Mouse (Mus musculus) heart, postnatal 14 days (tissue): ENCODE measurements around the gene Alcam. TPM values are rescaled to one million over a fixed set of nuclear protein-coding genes. Genes with fewer than 3 reads are reported as not detected.

Experiments
- DNase-seq, 2 experiments: peaks; one replicate each; pipeline ENCODE4 v3.0.0; 2021 to 2022
- intact Hi-C: fragments of 180-260 bp; cut with DNase I; formaldehyde crosslinking; loops from one replicate; pipeline ENCODE4 v1.15.1; 2025
- total RNA-seq, 2 experiments: library from RNA; stranded (reverse); gene quantifications; 2 replicates each; pipeline ENCODE4 v1.2.3; 2021

The Alcam gene
- total RNA-seq, 2 experiments from 2014 or later, result 4.1 to 5.1 TPM

DNA sequence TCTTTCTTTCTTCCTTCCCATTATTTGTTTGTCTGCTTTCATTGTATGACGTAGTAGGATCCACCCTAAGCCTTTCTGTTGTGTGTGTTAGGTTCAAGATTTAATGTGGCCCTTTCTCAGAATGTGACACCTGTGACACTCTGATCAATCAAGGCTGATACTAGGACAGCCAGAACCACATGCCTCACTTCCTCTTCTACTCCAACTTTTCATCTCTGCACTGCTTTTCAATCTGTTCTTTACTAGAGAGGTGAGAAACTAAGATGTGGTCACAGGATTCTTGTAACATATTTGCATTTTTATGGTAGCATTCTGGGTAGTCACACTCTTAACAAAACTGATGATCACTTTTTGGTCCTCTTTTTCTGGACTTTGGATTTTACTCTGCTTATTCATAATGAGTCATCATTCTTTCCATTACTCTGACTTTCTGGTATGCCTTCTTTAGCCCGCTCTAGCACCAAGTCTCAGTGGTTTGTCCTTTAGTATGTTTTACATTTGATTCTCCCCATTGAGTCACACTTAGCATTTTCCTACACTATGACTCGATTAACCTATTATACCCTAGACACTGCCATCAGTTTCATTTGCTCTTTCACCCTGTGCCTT lies 161.3 kb downstream of the Alcam start:
- intact Hi-C loops, result no loop called here
- no peak for DNase-seq

DNA sequence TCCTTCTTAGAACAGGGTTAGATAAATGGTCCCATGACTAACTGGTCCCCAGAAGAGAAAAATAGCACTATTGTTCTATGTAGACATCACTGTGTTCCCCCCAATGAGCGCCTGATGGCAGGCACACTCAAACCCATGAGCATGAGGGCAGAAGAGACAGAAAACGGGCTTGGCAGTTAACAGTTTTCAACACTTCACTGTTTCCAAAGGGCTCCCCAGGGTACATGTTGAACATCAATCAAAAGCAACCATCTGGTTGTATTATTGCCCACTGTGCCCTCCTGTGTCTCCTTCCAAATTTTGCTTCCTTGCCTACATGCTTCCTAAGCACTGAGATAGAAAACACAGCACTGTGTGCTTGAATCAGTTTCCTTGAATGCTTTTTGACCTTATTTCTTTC lies 173.7 kb downstream of the Alcam start:
- intact Hi-C loops, result no loop called here
- no peak for DNase-seq

DNA sequence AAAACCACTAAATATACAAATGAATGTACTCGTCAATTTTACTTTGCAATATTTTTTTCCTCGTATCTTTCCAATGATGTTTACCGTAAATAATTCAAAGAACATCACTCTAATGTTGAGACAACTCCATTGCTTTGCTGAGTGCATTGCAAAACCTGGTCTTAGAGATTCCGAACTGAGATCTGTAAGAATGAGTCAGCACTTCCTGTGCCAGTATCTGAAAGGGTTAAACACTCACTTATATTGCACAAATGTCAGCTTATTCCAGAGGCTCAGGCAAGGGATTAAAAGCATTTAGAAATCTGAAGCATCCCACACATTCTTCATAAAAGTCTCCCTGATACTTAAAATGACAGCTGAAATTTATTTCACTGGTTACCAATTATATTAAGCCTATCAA lies 188.8 kb downstream of the Alcam start:
- intact Hi-C loops, result no loop called here

DNA sequence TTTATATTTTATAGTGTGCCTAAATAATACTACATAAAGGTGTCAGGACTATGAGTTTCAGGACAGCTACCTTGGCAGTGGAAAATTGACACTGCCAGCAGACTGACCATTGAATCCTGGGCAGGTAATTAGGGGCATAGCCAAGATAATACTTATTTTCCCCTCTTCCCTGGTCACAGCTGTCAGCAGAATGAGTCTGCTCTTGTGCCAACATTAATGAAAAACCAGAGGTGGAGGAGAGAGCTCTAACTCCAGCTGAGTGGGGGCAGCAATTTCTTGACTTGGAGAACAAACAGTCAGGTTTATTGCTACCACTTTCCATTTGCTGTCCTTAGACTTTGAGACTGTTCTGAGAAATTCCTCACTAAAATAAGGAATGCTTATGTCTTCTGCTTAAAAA lies 190.1 kb downstream of the Alcam start:
- intact Hi-C loops, result no loop called here
- no peak for DNase-seq

More for the DNA sequence above, 188.8 kb downstream of the Alcam start:
- DNase-seq, result no peak

DNA sequence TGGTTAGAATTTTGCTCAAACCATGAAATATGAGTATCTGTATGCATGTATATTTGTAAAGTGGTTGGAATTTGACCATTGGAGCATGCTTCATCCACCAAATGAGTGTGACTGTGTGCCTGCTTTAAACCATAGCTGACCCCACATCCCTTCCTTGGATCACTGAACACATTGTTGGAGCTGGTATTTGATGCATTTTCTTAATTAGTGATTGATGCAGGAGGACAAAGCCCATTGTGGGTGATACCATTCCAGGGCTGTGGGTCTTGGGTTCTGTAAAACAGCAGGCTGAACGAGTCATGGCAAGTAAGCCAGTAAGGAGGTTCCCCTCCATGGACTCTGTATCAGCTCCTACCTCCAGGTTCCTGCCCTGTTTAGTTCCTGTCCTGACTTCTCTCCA lies 191.3 kb downstream of the Alcam start:
- intact Hi-C loops, result no loop called here
- DNase-seq, result no peak

DNA sequence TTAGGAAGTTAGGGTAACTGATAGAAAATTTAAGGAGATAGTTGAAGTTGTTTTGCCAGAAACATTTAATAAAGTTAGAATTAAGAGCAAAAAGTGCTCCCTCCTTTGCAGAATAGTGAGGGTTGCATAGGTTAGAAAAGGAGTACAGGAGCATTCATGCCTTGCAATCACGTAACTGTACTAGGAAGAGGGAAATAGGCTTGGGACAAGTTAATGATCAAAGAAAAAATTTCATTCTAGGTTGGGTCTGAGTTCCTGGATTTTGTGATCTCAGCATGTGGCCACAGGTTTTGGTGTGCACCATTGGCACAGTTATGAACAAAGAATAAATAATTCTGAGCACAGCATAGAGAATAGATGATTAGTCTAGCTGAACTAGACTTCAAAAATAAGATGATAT lies 192.1 kb downstream of the Alcam start:
- intact Hi-C loops, result no loop called here
- DNase-seq, result no peak

DNA sequence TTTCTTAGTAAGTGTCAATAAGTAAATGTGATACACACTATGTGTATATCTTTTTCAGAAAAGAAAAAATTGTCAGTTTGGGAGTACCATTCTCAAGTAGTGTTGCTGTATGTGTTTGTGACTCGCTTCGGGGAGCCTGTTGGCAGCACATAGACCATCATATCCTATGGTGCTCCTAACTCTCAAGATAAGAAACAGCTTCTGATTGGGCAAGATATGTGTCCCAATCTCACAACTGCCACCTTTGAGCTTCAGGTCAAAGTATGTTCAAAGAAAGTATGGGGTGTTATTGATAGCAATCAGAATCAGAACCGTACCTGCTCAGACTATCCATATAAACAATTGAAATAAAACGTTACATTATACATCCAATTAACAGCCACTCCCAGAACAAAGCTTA lies 202.9 kb downstream of the Alcam start:
- intact Hi-C loops, result no loop called here
- no peak for DNase-seq

DNA sequence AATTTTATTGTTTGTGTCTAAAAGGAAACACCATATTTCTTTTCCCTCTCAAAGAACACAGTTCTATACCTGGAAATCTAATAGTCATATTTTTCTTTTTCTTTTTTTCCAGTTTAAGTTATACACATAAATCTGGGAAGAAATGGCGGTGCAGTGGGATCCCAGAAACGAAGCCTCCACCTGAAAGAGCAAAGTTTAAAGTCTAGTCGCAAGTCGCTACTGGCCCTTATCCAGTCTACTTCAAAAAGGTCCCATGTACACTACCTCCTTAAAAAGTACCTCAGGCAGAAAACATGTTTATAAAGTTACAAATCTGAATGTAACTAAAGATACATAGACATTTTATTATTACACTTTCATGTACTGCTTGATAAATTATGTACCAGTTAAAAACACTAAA lies 203.7 kb downstream of the Alcam start:
- intact Hi-C loops, result no loop called here
- no peak for DNase-seq

DNA sequence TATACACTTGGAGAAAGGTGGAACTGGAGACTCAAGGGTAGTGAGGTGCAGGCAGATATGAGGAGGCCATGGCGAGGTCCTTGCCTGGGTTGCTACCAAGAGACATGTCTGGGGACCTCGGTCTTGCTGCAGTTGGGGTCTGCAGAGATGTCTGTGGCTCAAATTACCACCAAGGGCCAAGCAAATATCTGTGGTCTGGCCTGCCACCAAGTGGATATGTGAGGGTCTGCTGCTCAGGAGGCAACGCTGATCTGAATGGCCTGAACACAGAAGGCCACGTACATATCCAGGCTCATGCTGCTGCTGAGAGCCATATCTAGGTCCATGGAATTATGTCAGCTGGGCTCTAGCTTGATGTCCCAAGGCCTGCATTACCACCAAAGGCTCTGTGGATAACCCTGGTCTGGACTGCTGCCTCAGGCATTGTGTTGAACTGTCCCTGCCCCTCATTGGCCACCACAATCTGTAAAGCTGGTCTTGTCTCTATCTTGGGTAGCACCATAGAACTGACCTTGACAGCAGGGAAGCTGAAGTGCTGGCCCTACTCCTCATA lies 210.4 kb downstream of the Alcam start:
- intact Hi-C loops, result no loop called here
- peak in 1 of 2 experiments; percentile 5 for DNase-seq

DNA sequence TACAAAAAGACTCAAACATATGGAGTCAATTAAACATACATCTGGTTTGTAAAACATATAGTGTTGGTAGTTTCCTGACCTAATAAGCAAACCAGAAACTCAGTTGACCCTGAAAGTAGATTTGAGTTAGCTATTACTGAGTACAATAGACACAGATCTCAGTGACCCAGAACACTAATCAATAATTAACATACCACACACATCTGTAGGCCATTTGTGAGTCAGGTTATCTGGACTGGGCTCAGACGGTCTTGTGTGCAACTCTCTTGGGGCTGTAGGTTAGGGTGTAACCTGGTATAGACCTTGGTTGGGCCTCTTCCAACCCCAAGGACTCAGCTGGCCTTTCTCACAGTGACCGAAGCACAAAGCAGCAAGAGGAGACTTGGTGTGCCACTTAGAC lies 211.7 kb downstream of the Alcam start:
- no peak for DNase-seq
- intact Hi-C loops, result no loop called here

DNA sequence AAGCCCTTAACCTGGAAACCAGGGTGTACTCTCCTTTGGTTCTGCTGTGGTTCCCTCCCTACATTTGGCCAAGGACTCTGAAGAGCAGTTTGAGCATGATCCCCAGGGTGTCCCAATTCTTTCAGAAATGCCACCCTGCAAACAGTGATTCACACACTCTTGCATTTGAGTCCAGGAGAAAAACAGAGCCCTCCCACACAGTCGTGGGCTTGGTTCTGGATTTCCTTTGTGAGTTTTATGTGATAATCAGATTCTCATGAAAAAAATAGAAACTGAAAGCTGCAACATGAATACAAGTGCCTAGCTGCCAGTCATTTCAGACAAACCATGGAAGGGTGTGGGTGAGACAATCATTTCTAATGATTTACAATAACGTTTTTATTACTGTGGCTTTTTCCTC lies 223.9 kb downstream of the Alcam start:
- intact Hi-C loops, result no loop called here
- DNase-seq, result no peak

DNA sequence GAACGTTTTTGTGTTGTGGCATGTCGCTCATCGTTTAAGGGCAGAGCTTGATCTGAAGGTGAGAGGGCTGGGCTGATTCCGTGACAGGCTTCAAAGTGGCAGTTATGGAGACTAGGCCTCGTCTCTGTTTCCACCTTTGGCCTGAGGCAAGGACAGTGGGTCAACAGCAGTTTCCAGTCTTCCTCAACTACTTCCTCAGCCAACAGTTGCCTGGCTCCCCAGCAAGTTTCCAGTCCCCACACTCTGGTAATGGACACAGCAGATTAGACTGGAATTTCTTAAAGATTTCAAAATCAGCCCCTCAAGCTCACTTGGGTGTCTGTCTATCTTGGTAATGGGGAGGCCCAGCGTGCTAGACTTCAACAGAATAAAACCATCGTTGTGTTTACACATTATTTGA lies 224.4 kb downstream of the Alcam start:
- no peak for DNase-seq
- intact Hi-C loops, result no loop called here

DNA sequence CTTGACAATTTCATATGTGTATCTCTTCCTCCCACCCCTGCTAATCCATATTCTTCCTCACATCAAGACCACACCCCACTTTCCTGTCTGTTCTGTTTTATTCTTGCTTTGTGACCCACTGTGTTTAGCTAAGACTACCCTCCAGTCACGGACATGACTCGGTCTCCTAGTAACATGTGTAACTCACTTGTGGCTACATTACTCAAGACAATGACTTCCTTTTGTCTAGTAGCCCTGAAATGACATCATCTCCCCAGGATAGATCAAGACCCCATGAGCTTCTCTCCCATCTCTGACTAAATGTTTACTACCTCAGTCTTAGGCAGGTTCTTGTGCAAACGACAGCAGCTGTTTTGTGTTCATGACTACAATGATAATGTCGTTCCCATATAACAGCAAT lies 231.0 kb downstream of the Alcam start:
- no peak for DNase-seq
- intact Hi-C loops, result no loop called here

DNA sequence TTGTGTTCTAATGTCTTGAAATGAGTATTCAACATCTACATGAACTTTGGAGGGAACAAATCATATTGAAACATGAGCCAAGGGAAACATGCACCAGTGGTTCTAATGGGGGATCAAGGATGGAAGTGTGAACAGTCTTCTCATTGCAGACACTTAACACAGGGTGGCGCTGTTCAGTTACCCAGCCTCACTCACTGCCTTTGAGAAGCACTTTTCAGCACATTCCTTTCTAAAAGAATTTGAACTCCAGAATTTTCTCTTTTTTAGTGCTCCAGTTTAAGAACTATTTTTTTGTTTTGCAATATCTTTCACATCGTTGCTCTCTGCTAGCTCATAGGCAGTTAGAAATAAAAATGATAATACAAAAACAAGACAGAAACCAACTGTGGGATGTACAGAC lies 234.8 kb downstream of the Alcam start:
- DNase-seq, result peak in 1 of 2 experiments; percentile 14
- intact Hi-C loops, result no loop called here

DNA sequence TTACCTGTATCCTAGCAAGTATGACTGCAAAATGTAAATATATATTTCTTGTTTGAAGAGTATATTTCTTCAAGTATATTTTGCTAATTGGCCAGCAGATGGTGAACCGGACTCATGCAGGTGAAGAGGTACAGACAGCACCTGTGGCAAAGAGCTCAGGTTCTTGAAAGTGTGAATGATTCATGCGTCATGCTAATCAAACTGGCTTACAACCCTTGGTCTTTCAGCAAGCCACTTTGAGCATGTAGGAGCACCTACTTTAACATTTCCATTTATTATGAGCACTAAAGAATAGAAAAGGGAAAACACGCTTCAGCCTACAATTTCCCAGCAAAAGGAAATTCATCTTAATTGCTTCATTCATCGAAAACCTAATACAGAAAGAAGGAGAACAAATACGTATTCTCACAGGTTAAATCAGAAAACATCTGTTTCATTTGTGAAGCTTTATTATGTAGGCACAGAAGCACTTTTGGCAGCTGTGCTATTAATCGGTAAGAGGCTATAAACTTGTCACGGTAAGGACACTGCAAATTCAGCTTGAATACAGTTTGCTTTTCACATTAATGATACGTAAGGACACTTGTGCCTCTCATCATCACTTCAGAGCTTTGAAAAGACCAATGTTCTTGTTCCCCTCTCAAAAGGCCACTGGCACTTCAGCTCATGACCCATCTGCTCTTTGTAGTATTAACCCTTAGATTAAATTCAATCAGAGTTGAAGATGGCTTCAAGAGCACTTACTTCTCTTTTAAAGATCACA lies 242.8 kb downstream of the Alcam start:
- no peak for DNase-seq
- intact Hi-C loops, result no loop called here

DNA sequence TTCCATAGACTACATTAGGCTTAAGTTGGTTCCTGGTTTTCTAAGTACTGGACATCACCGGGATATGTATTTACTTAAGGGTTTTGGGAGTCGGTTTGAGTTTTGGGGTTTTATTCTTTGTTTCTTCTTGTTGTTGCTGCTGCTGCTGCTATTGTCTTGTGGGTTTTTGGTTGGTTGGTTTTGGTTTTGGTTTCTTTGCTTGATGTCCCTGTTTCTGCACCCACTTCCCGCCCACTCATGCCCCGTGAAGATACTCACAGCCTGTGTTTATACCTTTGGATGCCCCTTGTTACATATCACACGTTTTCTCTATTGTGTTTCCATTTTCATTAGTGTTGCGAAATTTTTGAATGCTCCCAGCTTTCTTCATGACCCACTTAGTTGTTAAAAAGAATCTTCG lies 253.8 kb downstream of the Alcam start:
- intact Hi-C loops, result no loop called here
- no peak for DNase-seq
